Mouse (Mus musculus) thymus, adult 2 months (tissue): ENCODE measurements around the gene Gpr182.

Source experiments
- CTCF ChIP-seq: fragments of 200-500 bp; IDR thresholded peaks from 2 replicates; pipeline ENCODE4 v1.5.1; 2012; ENCODE audit warnings: mild to moderate bottlenecking, control low read depth, low read length, moderate library complexity, borderline replicate concordance; ENCODE audit not compliant: control insufficient read depth, poor library complexity, insufficient read depth; ENCODE audit errors: extremely low read depth
- POLR2A ChIP-seq: fragments of 200-500 bp; IDR thresholded peaks from 2 replicates; pipeline ENCODE4 v1.6.1; 2012; ENCODE audit warnings: mild to moderate bottlenecking, low read length, control low read depth, moderate library complexity; ENCODE audit not compliant: control insufficient read depth, poor library complexity, insufficient read depth; ENCODE audit errors: extremely low read depth

DNA sequence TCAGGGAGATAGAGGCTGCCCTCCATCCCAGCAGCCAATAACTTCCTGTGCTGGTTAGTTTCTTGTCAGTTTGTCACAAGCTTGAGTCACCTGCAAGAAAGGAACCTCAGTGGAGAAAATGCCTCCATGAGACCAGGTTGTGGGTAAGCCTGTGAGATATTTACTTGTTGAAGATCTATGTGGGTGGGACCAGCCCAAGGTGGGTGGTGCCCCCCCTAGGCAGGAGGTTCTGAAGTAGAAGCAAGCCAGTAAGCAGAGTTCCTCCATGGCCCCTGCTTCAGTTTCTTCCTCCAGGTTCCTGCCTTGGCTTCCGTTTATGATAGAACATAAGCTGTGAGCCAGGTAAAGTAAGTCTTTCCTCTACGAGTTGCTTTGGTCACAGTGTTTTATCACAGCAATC, 15.3 kb downstream of the Gpr182 start:
- no peak for TF ChIP-seq POLR2A
- no peak for TF ChIP-seq CTCF
